Mouse (Mus musculus) c-Kit-positive CD71-positive TER-119-positive erythroid progenitor cells, embryonic 14.5 days (primary cell): ENCODE data around the gene Tmem258.

Experiments
- DNase-seq: peaks from one replicate; pipeline ENCODE4 v3.0.0-alpha.2; 2013; ENCODE audit warnings: low spot score

Tmem258 gene

GRCm38 (mm10) chr19:10184096-10184495, 19.7 kb upstream of the Tmem258 start:
- DNase-seq, result no peak

GRCm38 (mm10) chr19:10185876-10186275, 17.9 kb upstream of the Tmem258 start:
- DNase-seq, result no peak

GRCm38 (mm10) chr19:10186569-10186968, 17.2 kb upstream of the Tmem258 start:
- DNase-seq, result no peak

- DNase-seq, result no peak
Measured at GRCm38 (mm10) chr19:10188281-10188811, 15.5 kb upstream of the Tmem258 start.

- DNase-seq, result no peak
Measured at GRCm38 (mm10) chr19:10189022-10189421, 14.8 kb upstream of the Tmem258 start.

GRCm38 (mm10) chr19:10189940-10190339, 13.9 kb upstream of the Tmem258 start:
- DNase-seq, result no peak

- peak; percentile 73 for DNase-seq
Measured at GRCm38 (mm10) chr19:10190796-10191195, 13.0 kb upstream of the Tmem258 start.

- DNase-seq, result no peak
Measured at GRCm38 (mm10) chr19:10191326-10191725, 12.5 kb upstream of the Tmem258 start.

GRCm38 (mm10) chr19:10194337-10194736, 9.5 kb upstream of the Tmem258 start:
- no peak for DNase-seq

- no peak for DNase-seq
Measured at GRCm38 (mm10) chr19:10195252-10195651, 8.6 kb upstream of the Tmem258 start.

GRCm38 (mm10) chr19:10197130-10197529, 6.7 kb upstream of the Tmem258 start:
- no peak for DNase-seq

- DNase-seq, result no peak
Measured at GRCm38 (mm10) chr19:10198286-10198685, 5.5 kb upstream of the Tmem258 start.

GRCm38 (mm10) chr19:10198723-10199122, 5.1 kb upstream of the Tmem258 start:
- peak; percentile 80 for DNase-seq

GRCm38 (mm10) chr19:10203146-10203847, 517 bp upstream of the Tmem258 start:
- peak; percentile 88 for DNase-seq

- DNase-seq, result peak; percentile 62
Measured at GRCm38 (mm10) chr19:10204616-10205001, 795 bp downstream of the Tmem258 start.

- DNase-seq, result no peak
Measured at GRCm38 (mm10) chr19:10205051-10205450, 1.2 kb downstream of the Tmem258 start.

- no peak for DNase-seq
Measured at GRCm38 (mm10) chr19:10208851-10209250, 5.0 kb downstream of the Tmem258 start.

- peak; percentile 41 for DNase-seq
Measured at GRCm38 (mm10) chr19:10210885-10211284, 7.1 kb downstream of the Tmem258 start.

GRCm38 (mm10) chr19:10213796-10214471, 10.1 kb downstream of the Tmem258 start:
- no peak for DNase-seq

GRCm38 (mm10) chr19:10216101-10216500, 12.3 kb downstream of the Tmem258 start:
- DNase-seq, result no peak

GRCm38 (mm10) chr19:10219108-10219507, 15.3 kb downstream of the Tmem258 start:
- peak; percentile 65 for DNase-seq

GRCm38 (mm10) chr19:10219593-10219992, 15.8 kb downstream of the Tmem258 start:
- no peak for DNase-seq

GRCm38 (mm10) chr19:10221585-10221984, 17.8 kb downstream of the Tmem258 start:
- DNase-seq, result no peak
